Mouse (Mus musculus) lung, postnatal 0 days (tissue): ENCODE measurements around the gene Olfr641.

Experiments
- CTCF ChIP-seq: IDR thresholded peaks from 2 replicates; pipeline ENCODE4 v1.5.1; 2016; ENCODE audit warnings: antibody characterized with exemption, mild to moderate bottlenecking
- EP300 ChIP-seq: IDR thresholded peaks from 2 replicates; pipeline ENCODE4 v1.6.1; 2016; ENCODE audit warnings: antibody characterized with exemption, mild to moderate bottlenecking, control low read depth

DNA sequence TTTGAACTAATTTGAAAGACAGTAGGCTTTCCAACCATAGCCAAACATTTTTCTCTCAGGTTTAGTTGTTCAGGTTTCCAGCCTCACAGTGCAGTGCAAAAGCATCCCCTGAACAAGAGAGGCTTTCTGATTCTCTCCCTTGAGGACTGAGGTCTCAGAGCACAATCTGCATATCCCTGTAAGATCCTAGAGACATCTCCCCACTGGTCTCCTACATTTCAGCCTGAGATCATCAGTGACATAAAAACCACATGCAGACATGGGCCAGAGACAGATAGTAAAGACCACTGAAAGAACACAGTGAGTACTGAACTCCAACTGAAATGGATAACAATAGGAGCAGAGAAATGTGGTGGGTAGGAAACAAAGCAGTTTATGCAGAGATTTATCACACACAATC lies 36.8 kb upstream of the Olfr641 start, which contains the start of gene Olfr638:
- TF ChIP-seq CTCF (no peak), EP300 (no peak)
